Mouse (Mus musculus): Measurements from ENCODE around the gene Efnb2. TPM values are rescaled to one million over a fixed set of nuclear protein-coding genes. Genes with fewer than 3 reads are reported as not detected.

Gene Efnb2
- 31.5 and 31.6 TPM in 2 replicates for total RNA-seq (2021)
- long read RNA-seq, experiment 1, full-length matches to known transcripts: 5 of 7 reads
- long read RNA-seq, experiment 1, partial matches to known transcripts: 0 of 7 reads
- long read RNA-seq, experiment 1, other reads (novel, unspliced or antisense): 2 of 7 reads
- long read RNA-seq, experiment 2, full-length matches to known transcripts: 4 of 9 reads
- long read RNA-seq, experiment 2, partial matches to known transcripts: 0 of 9 reads
- long read RNA-seq, experiment 2, other reads (novel, unspliced or antisense): 5 of 9 reads

- DNase-seq: peak; percentile 96
These were observed at the start of gene Efnb2 for GRCm38 (mm10) chr8:8661103-8661758. Efnb2 (minus strand) TSS chr8:8661242.

GRCm38 (mm10) chr8:8704813-8705212, 43.8 kb upstream of the Efnb2 start:
- no peak for DNase-seq

- no peak for DNase-seq
These were observed 42.6 kb upstream of the Efnb2 start for GRCm38 (mm10) chr8:8703668-8704067.

- no peak for DNase-seq
These were observed 39.8 kb upstream of the Efnb2 start for GRCm38 (mm10) chr8:8700821-8701220.

- no peak for DNase-seq
These were observed 39.2 kb upstream of the Efnb2 start for GRCm38 (mm10) chr8:8700229-8700628.

- peak; percentile 98 for DNase-seq
These were observed 29.4 kb upstream of the Efnb2 start, which contains the start of gene Arglu1 for GRCm38 (mm10) chr8:8690146-8691092. Arglu1 (minus strand) TSS chr8:8690521.

- peak; percentile 83 for DNase-seq
These were observed 28.6 kb upstream of the Efnb2 start for GRCm38 (mm10) chr8:8689454-8690145.

- no peak for DNase-seq
These were observed 27.9 kb upstream of the Efnb2 start for GRCm38 (mm10) chr8:8688823-8689453.

- DNase-seq: no peak
These were observed 24.5 kb upstream of the Efnb2 start for GRCm38 (mm10) chr8:8685517-8685916.

- DNase-seq: no peak
These were observed 21.7 kb upstream of the Efnb2 start for GRCm38 (mm10) chr8:8682697-8683096.

- no peak for DNase-seq
These were observed 17.2 kb upstream of the Efnb2 start for GRCm38 (mm10) chr8:8678236-8678635.

GRCm38 (mm10) chr8:8674864-8675263, 13.8 kb upstream of the Efnb2 start:
- DNase-seq: no peak

- DNase-seq: peak; percentile 91
These were observed 707 bp upstream of the Efnb2 start for GRCm38 (mm10) chr8:8661759-8662138.

- peak; percentile 41 for DNase-seq
These were observed 539 bp downstream of the Efnb2 start for GRCm38 (mm10) chr8:8660307-8661098.

- DNase-seq: peak; percentile 30
These were observed 1.3 kb downstream of the Efnb2 start for GRCm38 (mm10) chr8:8659503-8660306.

- DNase-seq: peak; percentile 89
These were observed 2.4 kb downstream of the Efnb2 start for GRCm38 (mm10) chr8:8658426-8659224.

- no peak for DNase-seq
These were observed 3.2 kb downstream of the Efnb2 start for GRCm38 (mm10) chr8:8657692-8658355.
